Mouse (Mus musculus) hindlimb bud, embryonic 11.5 days (tissue): ENCODE results near the gene Sprn.

ENCODE experiments used
- DNase-seq: peaks from one replicate; pipeline ENCODE4 v3.0.0-alpha.2; 2012; ENCODE audit warnings: low read depth, low spot score; ENCODE audit errors: extremely low spot score

The Sprn gene

GRCm38 (mm10) chr7:140101993-140102860 lies 52.5 kb downstream of the Sprn start, which contains the start of gene Fuom:
Gene Fuom (minus strand): TSS chr7:140102441.
- no peak for DNase-seq

GRCm38 (mm10) chr7:140101498-140101897 lies 53.2 kb downstream of the Sprn start:
- DNase-seq = no peak
